Mouse (Mus musculus) bone marrow macrophage, adult 2 months (primary cell): Measurements from ENCODE around the gene Oser1.

ENCODE experiments used
- CTCF ChIP-seq: IDR thresholded peaks from 2 replicates; pipeline ENCODE4 v1.5.1; 2012; ENCODE audit warnings: low read depth, mild to moderate bottlenecking, low read length, moderate library complexity
- POLR2A ChIP-seq: IDR thresholded peaks from 2 replicates; pipeline ENCODE4 v1.6.1; 2012; ENCODE audit warnings: mild to moderate bottlenecking, low read depth, low read length, borderline replicate concordance

GRCm38 (mm10) chr2:163463998-163464397 lies 39.5 kb upstream of the Oser1 start:
- TF ChIP-seq CTCF (no peak), POLR2A (no peak)
